Mouse (Mus musculus) liver, embryonic 14.5 days (tissue): ENCODE measurements around the gene Napsa.

Experiments used
- CTCF ChIP-seq: IDR thresholded peaks from 2 replicates; pipeline ENCODE4 v1.5.1; 2016; ENCODE audit warnings: antibody characterized with exemption, low read depth, control low read depth
- EP300 ChIP-seq: IDR thresholded peaks from 2 replicates; pipeline ENCODE4 v1.6.1; 2016; ENCODE audit warnings: antibody characterized with exemption, low read depth

GRCm38 (mm10) chr7:44572956-44573484 lies 840 bp downstream of the Napsa start:
- TF ChIP-seq CTCF: no peak
- no peak for TF ChIP-seq EP300
